Mouse (Mus musculus): ENCODE measurements around the gene Tle3. TPM values are rescaled to one million over a fixed set of nuclear protein-coding genes. Genes with fewer than 3 reads are reported as not detected.

Tle3 gene
- total RNA-seq, 2 experiments from 2014 or later: 105 to 116 TPM

DNA sequence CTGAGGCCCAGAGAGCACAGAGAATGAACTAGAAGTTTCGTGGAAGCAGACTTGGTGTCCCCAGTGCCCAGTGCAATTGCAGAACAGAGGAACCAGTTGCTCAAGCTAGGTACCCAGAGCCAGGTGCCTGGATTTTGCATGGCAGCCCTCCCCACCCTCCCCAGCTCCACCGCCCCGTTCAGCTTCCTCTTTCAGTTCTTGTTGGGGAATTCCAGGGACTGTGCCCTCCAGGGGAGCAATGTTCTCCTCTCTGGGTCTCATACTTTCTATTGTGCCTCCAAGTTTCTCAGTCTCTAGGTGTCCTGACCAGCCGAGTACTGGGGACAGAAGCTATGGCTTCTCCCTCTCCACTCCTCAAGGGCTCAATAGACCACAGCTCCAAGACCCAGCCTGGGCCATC is 59.7 kb downstream of the Tle3 start:
- DNase-seq (ENCODE audit: low spot score in 2 of 2): no peak

GRCm38 (mm10) chr9:61433206-61433605 is 61.0 kb downstream of the Tle3 start:
- DNase-seq (ENCODE audit: low spot score in 2 of 2): no peak

GRCm38 (mm10) chr9:61434062-61434461 is 61.9 kb downstream of the Tle3 start:
- no peak for DNase-seq (ENCODE audit: low spot score in 2 of 2)

DNA sequence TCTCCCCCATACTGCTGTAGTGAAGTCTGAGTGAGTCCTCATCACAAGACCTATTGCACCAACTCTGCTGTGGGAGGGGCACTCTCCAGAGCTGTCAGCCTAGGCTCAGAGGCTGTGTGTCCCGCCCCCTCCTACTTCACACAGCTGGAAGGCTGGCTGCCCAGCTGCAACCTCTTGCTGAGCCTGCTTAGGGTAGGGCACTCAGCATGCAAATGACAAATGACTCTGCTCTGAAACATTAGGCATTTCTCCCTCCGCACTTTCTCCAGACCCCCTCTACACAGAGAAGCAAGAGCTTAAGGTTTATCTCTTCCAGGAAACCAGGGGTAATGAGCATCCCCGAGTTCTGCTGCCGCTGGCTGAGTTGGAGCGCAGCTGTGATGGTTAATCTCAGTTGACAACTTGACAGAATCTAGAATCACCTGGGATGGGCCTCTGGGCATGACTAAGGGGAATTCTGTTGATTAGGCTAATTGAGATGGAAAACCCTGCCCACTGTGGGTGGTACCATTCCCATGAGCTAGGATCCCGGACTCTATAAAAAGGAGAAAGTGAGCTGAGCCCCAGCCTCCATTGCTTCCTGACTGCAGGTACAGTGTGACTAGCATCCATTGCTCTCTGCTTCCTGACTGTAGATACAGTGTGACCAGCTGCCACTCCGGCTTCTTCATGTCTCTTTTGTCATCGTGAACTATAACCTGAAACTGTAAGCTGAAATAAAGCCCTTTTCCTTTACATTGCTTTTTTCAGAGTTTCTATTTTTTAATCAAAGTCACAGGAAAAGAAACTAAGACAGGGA is 63.2 kb downstream of the Tle3 start:
- no peak for DNase-seq (ENCODE audit: low spot score in 2 of 2)

GRCm38 (mm10) chr9:61436104-61436503 is 63.9 kb downstream of the Tle3 start:
- no peak for DNase-seq (ENCODE audit: low spot score in 2 of 2)

DNA sequence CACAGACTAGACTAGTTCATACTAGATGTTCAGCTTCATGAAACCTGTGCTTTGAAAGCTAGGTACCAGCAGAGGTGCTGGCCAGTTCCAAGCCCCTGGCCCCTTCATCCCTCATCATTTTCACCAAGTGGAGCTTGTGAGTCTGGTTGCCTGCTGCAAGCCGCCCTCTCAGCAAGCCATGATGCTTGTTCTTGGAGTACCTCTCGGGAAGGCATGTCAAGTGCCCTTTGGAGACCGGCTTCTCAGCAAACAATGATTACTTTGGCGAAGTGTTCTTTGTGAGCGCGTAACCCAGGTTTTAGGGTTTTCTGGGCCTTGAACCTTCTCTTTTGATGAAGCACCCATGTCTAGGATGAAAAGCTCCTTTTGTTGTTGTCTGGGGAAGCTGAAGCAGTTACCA is 64.6 kb downstream of the Tle3 start:
- DNase-seq (ENCODE audit: low spot score in 2 of 2): no peak

GRCm38 (mm10) chr9:61439092-61439491 is 66.9 kb downstream of the Tle3 start:
- no peak for DNase-seq (ENCODE audit: low spot score in 2 of 2)

GRCm38 (mm10) chr9:61439979-61440378 is 67.8 kb downstream of the Tle3 start:
- no peak for DNase-seq (ENCODE audit: low spot score in 2 of 2)

- DNase-seq (ENCODE audit: low spot score in 2 of 2): no peak
Measured at GRCm38 (mm10) chr9:61441206-61441913, 69.2 kb downstream of the Tle3 start.

- DNase-seq (ENCODE audit: low spot score in 2 of 2): no peak
Measured at GRCm38 (mm10) chr9:61442951-61443630, 70.9 kb downstream of the Tle3 start.

GRCm38 (mm10) chr9:61445151-61445550 is 73.0 kb downstream of the Tle3 start:
- no peak for DNase-seq (ENCODE audit: low spot score in 2 of 2)

GRCm38 (mm10) chr9:61445711-61446222 is 73.6 kb downstream of the Tle3 start:
- no peak for DNase-seq (ENCODE audit: low spot score in 2 of 2)

GRCm38 (mm10) chr9:61446965-61447364 is 74.8 kb downstream of the Tle3 start:
- DNase-seq (ENCODE audit: low spot score in 2 of 2): no peak

- DNase-seq (ENCODE audit: low spot score in 2 of 2): no peak
Measured at GRCm38 (mm10) chr9:61449363-61449904, 77.3 kb downstream of the Tle3 start.

GRCm38 (mm10) chr9:61452081-61452480 is 79.9 kb downstream of the Tle3 start:
- no peak for DNase-seq (ENCODE audit: low spot score in 2 of 2)

DNA sequence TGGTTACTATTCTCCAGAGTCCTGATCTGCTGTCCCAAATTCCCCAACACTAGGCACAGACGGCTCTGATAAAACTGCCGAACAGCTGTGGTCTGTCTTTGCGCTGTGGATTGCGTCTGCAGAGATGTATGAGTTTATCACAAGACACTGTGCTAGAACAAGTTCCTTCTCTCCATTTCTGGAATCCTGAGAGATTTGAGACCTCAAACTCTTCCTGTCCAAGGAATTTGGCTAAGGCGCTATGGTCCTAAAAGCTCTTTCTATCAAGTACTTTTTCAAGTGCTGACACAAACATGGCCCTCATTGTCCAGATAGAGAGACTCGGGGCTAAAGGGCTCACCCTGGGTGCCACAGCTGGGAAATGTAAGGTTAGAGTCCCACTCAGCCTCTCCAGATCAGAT is 83.7 kb downstream of the Tle3 start:
- DNase-seq (ENCODE audit: low spot score in 2 of 2): no peak

GRCm38 (mm10) chr9:61456441-61457161 is 84.4 kb downstream of the Tle3 start:
- no peak for DNase-seq (ENCODE audit: low spot score in 2 of 2)

DNA sequence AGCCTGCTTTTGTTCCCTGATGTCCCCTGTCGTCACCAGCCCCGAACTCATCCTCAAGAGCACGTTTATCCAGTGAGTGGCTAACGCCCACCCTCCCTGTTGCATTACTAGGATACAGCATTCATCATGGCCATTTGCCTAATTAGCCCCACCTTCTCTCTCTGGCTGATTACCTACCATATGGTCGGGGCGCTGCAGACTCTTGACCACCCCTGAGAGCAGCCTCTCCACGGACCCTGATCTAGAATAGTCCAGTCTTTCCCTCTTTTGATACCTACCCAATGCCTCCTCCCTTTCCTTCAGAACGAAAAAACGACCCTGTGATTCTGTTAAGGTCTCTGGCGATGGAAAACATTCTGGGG is 85.0 kb downstream of the Tle3 start:
- DNase-seq (ENCODE audit: low spot score in 2 of 2): no peak

GRCm38 (mm10) chr9:61461859-61462258 is 89.7 kb downstream of the Tle3 start:
- DNase-seq (ENCODE audit: low spot score in 2 of 2): no peak

GRCm38 (mm10) chr9:61467436-61467835 is 95.3 kb downstream of the Tle3 start:
- DNase-seq (ENCODE audit: low spot score in 2 of 2): no peak

All from adrenal gland, postnatal 4 days (tissue).